Mouse (Mus musculus) liver, embryonic 13.5 days (tissue): ENCODE data around the gene Kyat1. TPM values are rescaled to one million over a fixed set of nuclear protein-coding genes. Genes with fewer than 3 reads are reported as not detected.
A peak's percentile ranks its signal among the peaks of the same experiment; 100 is the strongest.

ENCODE experiments used
- ATAC-seq: fragments of 200-750 bp; cut with Nextera tagmentation; 2 replicates; pipeline ENCODE4 v1.8.0; 2017; ENCODE audit warnings: low read depth, mild to moderate bottlenecking, moderate number of reproducible peaks, moderate library complexity
- DNase-seq: peaks from one replicate; pipeline ENCODE4 v3.0.0; 2022
- H3K27ac ChIP-seq: fragments of 300-500 bp; sonication (generic); 2 replicates; pipeline ENCODE4 v1.5.1; 2015; ENCODE audit warnings: moderate library complexity, mild to moderate bottlenecking, inconsistent platforms
- H3K27me3 ChIP-seq: fragments of 300-500 bp; sonication (generic); 2 replicates; pipeline ENCODE4 v1.6.1; 2015; ENCODE audit warnings: mild to moderate bottlenecking, inconsistent platforms
- H3K36me3 ChIP-seq: fragments of 300-500 bp; sonication (generic); 2 replicates; pipeline ENCODE4 v1.6.1; 2015; ENCODE audit warnings: mild to moderate bottlenecking, inconsistent platforms
- H3K4me1 ChIP-seq: fragments of 300-500 bp; sonication (generic); replicated peaks from 2 replicates; pipeline ENCODE4 v1.6.1; 2015; ENCODE audit warnings: inconsistent platforms
- H3K4me2 ChIP-seq: fragments of 300-500 bp; sonication (generic); 2 replicates; pipeline ENCODE4 v1.6.1; 2015; ENCODE audit warnings: inconsistent platforms, mild to moderate bottlenecking, moderate library complexity
- H3K4me3 ChIP-seq: fragments of 300-500 bp; sonication (generic); replicated peaks from 2 replicates; pipeline ENCODE4 v1.5.1; 2015; ENCODE audit warnings: mild to moderate bottlenecking, inconsistent platforms
- H3K9ac ChIP-seq: fragments of 300-500 bp; sonication (generic); 2 replicates; pipeline ENCODE4 v1.6.1; 2015; ENCODE audit warnings: mild to moderate bottlenecking, inconsistent platforms
- H3K9me3 ChIP-seq: fragments of 300-500 bp; sonication (generic); replicated peaks from 2 replicates; pipeline ENCODE4 v1.6.1; 2016; ENCODE audit warnings: inconsistent platforms
- WGBS: fragments of 180-500 bp; shearing (Covaris S2); methylation state at CpG from one replicate; pipeline ENCODE4 v1.1.7; 2015; ENCODE audit not compliant: insufficient replicate concordance; 5-methylcytosine and 5-hydroxymethylcytosine counted together
- polyA plus RNA-seq: library from polyadenylated mRNA; unstranded; fragments of >200 nt; fragmentation: Nextera tagmentation; extraction: Ambion mirVana; gene quantifications from 2 replicates; pipeline ENCODE4 v1.2.1, GENCODE M21; 2015

Kyat1 gene
- polyA plus RNA-seq, 1 experiment from 2014 or later: 10.1 TPM

- Histone ChIP-seq H3K4me3 (no peak overlapping the region), H3K4me1 (no peaks in the 10 kb centered on the region; the same call in 1 of the 2 replicates), H3K9me3 (no peaks in the 10 kb centered on the region; the same call in 1 of the 2 replicates), H3K27ac (0 out of 2 replicates have a peak overlapping the region, but pooled peaks have one; percentile 50), H3K4me2 (no peak overlapping the region), H3K9ac (no peak overlapping the region), H3K27me3 (no peaks in the 10 kb centered on the region), H3K36me3 (no peaks in the 10 kb centered on the region)
- DNase-seq (no peak), ATAC-seq (no peak)
- 52% methylated on average over 1 of the region's 1 CpGs for WGBS
Measured at GRCm38 (mm10) chr2:30212951-30213350, 7.3 kb upstream of the Kyat1 start.

- Histone ChIP-seq H3K4me3 (no peak overlapping the region), H3K4me1 (peaks cover under 1% of the 10 kb centered on the region; the same call in 1 of the 2 replicates), H3K4me2 (no peak overlapping the region), H3K9ac (no peak overlapping the region), H3K27ac (peak overlapping the region; percentile 50; the same call in 1 of the 2 replicates), H3K36me3 (no peaks in the 10 kb centered on the region), H3K27me3 (no peaks in the 10 kb centered on the region), H3K9me3 (no peaks in the 10 kb centered on the region)
- WGBS: 55% methylated on average over 4 of the region's 4 CpGs
- no peak for ATAC-seq
- DNase-seq: no peak
Measured at GRCm38 (mm10) chr2:30212169-30212545, 6.5 kb upstream of the Kyat1 start.

DNA sequence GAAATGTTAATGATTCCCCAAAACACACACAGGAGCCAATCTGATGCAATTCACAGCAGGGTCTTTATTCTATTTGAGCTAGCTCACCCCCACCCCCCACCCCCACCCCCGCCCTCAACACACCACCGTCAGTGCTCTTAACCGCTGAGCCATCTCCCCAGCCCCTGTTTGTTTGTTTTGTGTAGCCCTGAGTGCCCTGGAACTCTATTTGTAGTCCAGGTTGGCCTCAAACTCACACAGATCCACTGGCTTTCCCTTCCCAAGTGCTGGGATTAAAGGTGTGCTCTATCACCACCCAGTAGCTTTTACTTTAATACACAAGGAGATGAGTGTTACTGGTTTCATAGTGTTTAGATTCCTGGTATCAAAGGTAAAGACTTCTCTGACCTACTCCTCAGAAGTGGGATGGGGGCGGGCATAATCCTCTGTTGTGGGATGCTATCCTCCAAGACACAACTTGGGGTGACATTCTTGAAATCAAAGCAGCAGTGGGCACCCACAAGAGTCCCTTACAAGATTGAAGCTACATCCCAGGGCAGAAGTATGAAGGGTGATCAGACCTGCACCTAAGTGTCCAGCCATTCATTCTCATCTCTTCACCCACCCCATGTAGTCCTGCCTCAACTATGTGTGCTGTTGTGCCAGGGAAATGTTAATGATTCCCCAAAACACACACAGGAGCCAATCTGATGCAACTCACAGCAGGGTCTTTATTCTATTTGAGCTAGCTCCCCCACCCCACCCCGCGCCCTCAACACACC, 5.9 kb upstream of the Kyat1 start:
- H3K36me3 ChIP-seq: no peaks in the 10 kb centered on the region
- no peak overlapping the region for H3K9ac ChIP-seq
- no peaks in the 10 kb centered on the region for H3K27me3 ChIP-seq
- peaks cover 6% of the 10 kb centered on the region for H3K4me1 ChIP-seq
- peak overlapping the region; percentile 50; the same call in 1 of the 2 replicates for H3K27ac ChIP-seq
- ATAC-seq: peak; percentile 50
- no peak for DNase-seq
- 71% methylated on average over 6 of the region's 6 CpGs for WGBS
- H3K4me2 ChIP-seq: no peak overlapping the region
- H3K9me3 ChIP-seq: no peaks in the 10 kb centered on the region
- H3K4me3 ChIP-seq: no peak overlapping the region

GRCm38 (mm10) chr2:30207886-30208285, 2.2 kb upstream of the Kyat1 start:
- WGBS: 66% methylated on average over 5 of the region's 5 CpGs
- DNase-seq (no peak), ATAC-seq (no peak)
- H3K4me1 ChIP-seq: peaks cover 35% of the 10 kb centered on the region
- H3K9me3 ChIP-seq: no peaks in the 10 kb centered on the region
- no peak overlapping the region for H3K9ac ChIP-seq
- no peaks in the 10 kb centered on the region for H3K36me3 ChIP-seq
- H3K4me3 ChIP-seq: no peak overlapping the region
- H3K4me2 ChIP-seq: no peak overlapping the region
- no peak overlapping the region for H3K27ac ChIP-seq
- no peaks in the 10 kb centered on the region for H3K27me3 ChIP-seq

DNA sequence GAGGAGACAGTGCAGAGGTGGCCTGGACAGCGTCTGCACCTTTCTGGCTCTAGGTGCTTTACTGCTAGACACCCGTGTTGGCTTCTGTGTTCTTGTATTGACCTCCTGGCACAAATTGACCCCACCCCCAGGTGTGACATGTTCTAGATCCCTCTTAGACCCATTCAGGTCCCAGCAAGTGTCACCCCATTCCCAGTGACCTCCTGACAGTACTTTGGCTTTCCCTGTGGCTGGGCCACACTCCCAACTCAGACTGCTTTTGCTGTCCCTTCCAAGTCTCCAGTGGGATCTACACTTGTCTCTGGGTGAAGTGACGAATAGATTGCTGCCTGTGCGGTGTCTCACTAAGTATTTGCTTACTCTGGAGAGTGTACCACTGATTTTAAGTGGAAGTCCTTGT, 1.8 kb upstream of the Kyat1 start:
- H3K4me2 ChIP-seq: no peak overlapping the region
- H3K9me3 ChIP-seq: no peaks in the 10 kb centered on the region
- no peak overlapping the region for H3K4me3 ChIP-seq
- no peak overlapping the region for H3K27ac ChIP-seq
- 69% methylated on average over 4 of the region's 4 CpGs for WGBS
- no peaks in the 10 kb centered on the region for H3K36me3 ChIP-seq
- H3K9ac ChIP-seq: no peak overlapping the region
- no peaks in the 10 kb centered on the region for H3K27me3 ChIP-seq
- ATAC-seq (no peak), DNase-seq (no peak)
- peaks cover 37% of the 10 kb centered on the region for H3K4me1 ChIP-seq

GRCm38 (mm10) chr2:30205255-30205628, 405 bp downstream of the Kyat1 start:
- ATAC-seq: peak; percentile 41

GRCm38 (mm10) chr2:30203439-30203838, 2.2 kb downstream of the Kyat1 start:
- Histone ChIP-seq H3K27me3 (no peaks in the 10 kb centered on the region), H3K9ac (no peak overlapping the region), H3K36me3 (no peaks in the 10 kb centered on the region), H3K27ac (no peak overlapping the region), H3K9me3 (no peaks in the 10 kb centered on the region), H3K4me3 (no peak overlapping the region), H3K4me2 (peak overlapping the region; percentile 95; the same call in 1 of the 2 replicates), H3K4me1 (peaks cover 51% of the 10 kb centered on the region)
- DNase-seq (peak; percentile 56), ATAC-seq (no peak)
- 63% methylated on average over 7 of the region's 7 CpGs for WGBS

More at GRCm38 (mm10) chr2:30205255-30205628, 405 bp downstream of the Kyat1 start:
- Histone ChIP-seq H3K4me2 (peak overlapping the region; percentile 95), H3K4me1 (peaks cover 37% of the 10 kb centered on the region), H3K27ac (peak overlapping the region; percentile 72), H3K36me3 (no peaks in the 10 kb centered on the region), H3K4me3 (peak overlapping the region; percentile 82), H3K9me3 (no peaks in the 10 kb centered on the region), H3K27me3 (no peaks in the 10 kb centered on the region), H3K9ac (peak overlapping the region; percentile 76)
- 2% methylated on average over 13 of the region's 13 CpGs for WGBS
- DNase-seq: no peak

DNA sequence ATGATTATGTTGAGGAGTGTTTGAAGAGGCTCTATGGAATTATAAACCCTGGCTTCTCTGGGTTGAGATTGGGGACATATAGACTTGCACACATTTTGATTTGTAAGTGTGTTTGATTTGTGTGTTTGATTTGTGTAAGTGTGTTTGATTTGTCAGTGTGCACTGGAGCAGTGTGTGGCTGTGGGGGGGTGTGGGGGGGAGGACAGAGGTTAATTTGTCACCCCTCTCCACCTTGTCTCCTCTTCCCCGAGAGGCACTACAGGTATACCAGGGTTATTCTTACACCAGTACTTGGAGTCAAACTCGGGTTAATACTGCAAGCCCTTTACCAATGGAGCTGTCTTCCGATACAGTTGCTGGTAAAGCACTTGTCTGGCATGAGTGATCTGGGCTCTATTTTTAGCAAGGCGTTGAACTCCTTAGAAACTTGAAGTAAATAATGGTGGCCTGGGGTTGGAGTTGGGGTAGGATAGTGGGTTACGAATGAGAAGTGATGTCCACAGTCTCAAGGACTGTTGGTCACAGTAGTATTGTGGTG, 5.2 kb downstream of the Kyat1 start:
- H3K9me3 ChIP-seq: no peaks in the 10 kb centered on the region
- no peak overlapping the region for H3K4me2 ChIP-seq
- DNase-seq (no peak), ATAC-seq (peak; percentile 45)
- no peaks in the 10 kb centered on the region for H3K36me3 ChIP-seq
- H3K27me3 ChIP-seq: no peaks in the 10 kb centered on the region
- H3K27ac ChIP-seq: peak overlapping the region; percentile 69
- 74% methylated on average over 5 of the region's 5 CpGs for WGBS
- H3K4me3 ChIP-seq: no peak overlapping the region
- H3K9ac ChIP-seq: no peak overlapping the region
- H3K4me1 ChIP-seq: peaks cover 57% of the 10 kb centered on the region

GRCm38 (mm10) chr2:30199984-30200383, 5.7 kb downstream of the Kyat1 start:
- Histone ChIP-seq H3K4me1 (peaks cover 53% of the 10 kb centered on the region), H3K27ac (peak overlapping the region; percentile 75), H3K36me3 (no peaks in the 10 kb centered on the region), H3K27me3 (no peaks in the 10 kb centered on the region), H3K4me3 (no peak overlapping the region), H3K9me3 (no peaks in the 10 kb centered on the region), H3K9ac (no peak overlapping the region), H3K4me2 (no peak overlapping the region)
- no peak for DNase-seq
- 34% methylated on average over 1 of the region's 1 CpGs for WGBS
- ATAC-seq: peak; percentile 41

DNA sequence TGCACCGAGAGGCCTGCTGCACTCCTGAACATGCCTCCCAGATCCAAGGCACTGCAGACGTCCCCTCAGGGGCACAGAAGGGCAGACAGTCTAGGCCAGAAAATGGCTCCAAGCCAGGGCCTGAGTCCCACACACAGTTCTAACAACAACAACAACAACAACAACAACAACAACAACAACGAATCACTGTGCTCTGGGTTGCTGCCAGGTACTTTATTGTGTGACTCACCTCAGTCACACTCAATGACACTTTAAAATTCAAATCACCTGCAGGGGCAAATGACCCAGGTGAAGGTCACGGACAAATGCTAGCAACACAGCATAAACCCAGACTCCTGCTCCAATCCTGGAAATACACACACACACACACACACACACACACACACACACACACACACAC, 7.6 kb downstream of the Kyat1 start:
- Histone ChIP-seq H3K9ac (no peak overlapping the region), H3K27ac (no peak overlapping the region), H3K4me1 (peaks cover 36% of the 10 kb centered on the region), H3K36me3 (no peaks in the 10 kb centered on the region), H3K4me3 (no peak overlapping the region), H3K9me3 (no peaks in the 10 kb centered on the region), H3K27me3 (no peaks in the 10 kb centered on the region), H3K4me2 (no peak overlapping the region)
- 68% methylated on average over 4 of the region's 4 CpGs for WGBS
- no peak for ATAC-seq
- DNase-seq: no peak

DNA sequence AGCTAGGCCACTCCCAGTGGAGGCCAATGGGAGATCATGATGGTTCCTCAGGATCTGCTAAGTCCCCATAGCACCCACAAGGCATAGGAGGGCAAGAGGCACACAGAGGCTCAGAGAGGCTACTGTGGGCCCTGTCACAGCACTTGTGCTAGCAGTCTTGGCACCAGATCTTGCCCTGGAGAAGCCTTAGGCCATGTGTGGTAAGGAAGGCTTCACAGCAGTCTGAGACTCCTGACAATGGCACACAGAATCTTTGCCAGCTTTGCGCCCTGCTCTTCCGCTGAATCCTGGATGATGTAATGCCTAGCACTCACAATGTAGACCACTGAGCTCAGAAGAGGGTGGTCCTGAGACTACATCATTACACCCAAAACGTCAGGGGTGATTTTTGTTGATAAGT, 11.0 kb downstream of the Kyat1 start:
- 81% methylated on average over 3 of the region's 3 CpGs for WGBS
- Histone ChIP-seq H3K4me3 (no peak overlapping the region), H3K27ac (no peak overlapping the region), H3K9ac (no peak overlapping the region), H3K9me3 (no peaks in the 10 kb centered on the region), H3K4me2 (no peak overlapping the region), H3K4me1 (peaks cover 35% of the 10 kb centered on the region), H3K36me3 (peaks cover 25% of the 10 kb centered on the region), H3K27me3 (no peaks in the 10 kb centered on the region)
- DNase-seq (no peak), ATAC-seq (no peak)
